Mouse (Mus musculus): ENCODE results near the gene Akt1s1.
A peak's percentile ranks its signal among the peaks of the same experiment; 100 is the strongest.

DNA sequence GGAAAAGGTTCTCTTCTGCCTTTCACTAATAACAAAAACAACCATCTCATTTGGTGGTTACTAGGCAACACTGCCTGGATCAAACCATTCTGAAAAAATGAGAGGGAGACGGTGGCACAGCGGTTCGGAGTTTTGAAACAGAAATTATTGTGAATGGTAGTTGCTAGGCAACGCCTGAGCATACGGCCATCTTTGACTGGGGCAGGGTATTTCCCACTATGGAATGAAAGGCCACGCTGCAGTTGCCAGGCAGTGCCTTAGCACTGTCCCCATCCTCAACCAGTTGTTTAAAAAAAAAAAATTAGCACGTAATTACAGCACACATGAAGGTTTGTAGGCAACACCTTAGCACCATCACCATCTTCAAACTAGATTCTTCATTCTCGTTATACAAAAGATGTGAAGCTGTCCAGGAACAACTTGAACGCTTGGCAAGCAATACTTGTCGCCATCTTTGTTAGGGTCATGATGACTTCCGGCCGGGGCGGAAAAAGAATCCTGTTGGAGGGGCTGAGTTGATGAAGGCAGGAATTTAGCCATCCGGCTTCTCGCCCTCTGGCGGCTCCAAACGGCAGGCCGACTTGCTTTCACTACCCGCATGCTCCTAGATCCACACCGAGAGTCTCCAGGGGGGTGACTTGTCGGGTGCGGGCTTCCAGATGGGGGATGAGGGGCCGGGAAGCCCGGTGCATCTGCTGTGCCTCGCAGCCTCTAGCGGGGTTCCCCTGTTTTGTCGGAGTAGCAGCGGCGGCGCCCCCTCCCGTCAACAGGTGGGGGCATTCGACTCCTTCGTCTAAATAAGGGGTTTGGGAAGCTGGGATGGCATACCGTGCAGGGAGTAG lies 47.0 kb downstream of the Akt1s1 start, which contains the start of gene Fuz:
- TF ChIP-seq CTCF (IDR thresholded peaks at IDR 0.05; ENCODE audit: low read depth) (peak; percentile 59), EP300 (IDR thresholded peaks at IDR 0.05; ENCODE audit: low read depth) (peak; percentile 69)

Measured in heart, postnatal 0 days (tissue).